Mouse (Mus musculus): ENCODE measurements at regions not wholly inside any gene's neighbourhood (a gene's known extent, or its start where the extent isn't known, plus 50 kb on each side); places are given as distances from the start of the nearest gene placed in this dataset.

DNA sequence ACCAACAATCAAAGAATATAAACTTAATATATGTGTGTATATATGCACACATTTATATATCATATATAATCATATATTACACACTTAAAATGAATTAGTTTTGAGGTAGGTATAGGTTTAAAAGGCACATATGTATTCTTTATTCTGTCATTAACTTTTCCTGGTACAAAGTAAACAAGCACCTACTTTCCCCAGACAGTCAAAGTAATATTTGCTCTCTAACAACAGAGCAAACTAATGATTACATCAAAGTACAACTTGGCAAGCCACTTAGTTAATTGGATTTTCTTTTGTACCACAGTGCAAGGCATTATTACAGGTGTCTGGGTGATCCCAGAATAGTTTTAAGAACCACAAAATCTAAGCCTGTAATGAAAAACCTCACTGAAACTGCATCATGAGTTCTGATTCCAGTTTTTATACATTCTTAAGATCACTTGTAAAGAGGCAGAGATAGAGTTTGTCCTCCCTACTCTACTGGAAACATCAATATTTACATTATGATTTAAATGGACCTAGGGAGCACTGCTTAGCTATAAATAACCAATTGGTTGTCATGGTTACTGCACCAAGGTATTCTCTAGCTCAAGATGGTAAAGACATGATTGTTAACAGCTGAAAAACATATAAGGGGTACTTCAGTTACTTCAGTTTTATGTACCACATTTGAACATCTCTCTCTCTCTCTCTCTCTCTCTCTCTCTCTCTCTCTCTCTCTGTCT lies 988.5 kb upstream of the 1700009N14Rik start:
- H3K9me3 ChIP-seq (ENCODE audit: low read length): no peaks in the 10 kb centered on the region
- ATAC-seq (peak; percentile 79), DNase-seq (no peak)
- H3K4me2 ChIP-seq (ENCODE audit: low read depth, low read length): peak overlapping the region; percentile 14; the same call in 1 of the 2 replicates
- H3K9ac ChIP-seq (replicated peaks): no peak overlapping the region
- no peak overlapping the region for H3K4me3 ChIP-seq (ENCODE audit: low read depth, low read length)
- H3K4me1 ChIP-seq (ENCODE audit: insufficient read depth): no peaks in the 10 kb centered on the region
- H3K27ac ChIP-seq (ENCODE audit: low read depth): no peak overlapping the region
- no peaks in the 10 kb centered on the region for H3K27me3 ChIP-seq (ENCODE audit: insufficient read depth, low read length)
- TF ChIP-seq CTCF (IDR thresholded peaks at IDR 0.05; ENCODE audit: low read depth) (no peak), EP300 (IDR thresholded peaks at IDR 0.05; ENCODE audit: low read depth) (no peak)
- no peaks in the 10 kb centered on the region for H3K36me3 ChIP-seq (replicated peaks; ENCODE audit: insufficient read depth, low read length)

DNA sequence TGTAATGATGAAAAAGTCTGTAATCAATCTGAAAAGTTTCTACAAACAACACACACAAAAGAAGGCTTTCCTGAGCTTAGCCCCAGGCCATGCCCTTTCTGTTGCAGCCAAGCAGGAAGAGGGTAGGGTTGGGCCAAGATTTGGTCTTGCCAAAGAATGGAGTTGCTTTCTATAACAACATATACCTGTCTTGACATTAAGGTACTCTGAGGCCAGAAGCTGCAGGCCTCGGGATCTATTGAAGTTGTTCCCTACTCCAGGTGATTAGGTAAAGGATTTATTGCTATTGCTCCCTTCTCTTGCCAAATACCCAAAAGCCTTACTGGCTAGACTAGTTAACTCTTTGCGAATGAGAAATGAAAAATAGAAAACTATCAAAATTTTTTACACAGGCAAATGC lies 951.8 kb upstream of the 1700009N14Rik start:
- Histone ChIP-seq H3K4me3 (ENCODE audit: low read depth, low read length) (no peak overlapping the region), H3K27ac (ENCODE audit: low read depth) (no peak overlapping the region), H3K27me3 (ENCODE audit: insufficient read depth, low read length) (no peaks in the 10 kb centered on the region), H3K4me2 (ENCODE audit: low read depth, low read length) (no peak overlapping the region), H3K36me3 (replicated peaks; ENCODE audit: insufficient read depth, low read length) (no peaks in the 10 kb centered on the region), H3K4me1 (ENCODE audit: insufficient read depth) (no peaks in the 10 kb centered on the region), H3K9me3 (ENCODE audit: low read length) (no peaks in the 10 kb centered on the region), H3K9ac (replicated peaks) (no peak overlapping the region)
- ATAC-seq (no peak), DNase-seq (no peak)
- no peak for TF ChIP-seq CTCF (IDR thresholded peaks at IDR 0.05; ENCODE audit: low read depth)
- no peak for TF ChIP-seq EP300 (IDR thresholded peaks at IDR 0.05; ENCODE audit: low read depth)
- WGBS (ENCODE audit: insufficient replicate concordance): 69% methylated on average over 2 of the region's 2 CpGs

DNA sequence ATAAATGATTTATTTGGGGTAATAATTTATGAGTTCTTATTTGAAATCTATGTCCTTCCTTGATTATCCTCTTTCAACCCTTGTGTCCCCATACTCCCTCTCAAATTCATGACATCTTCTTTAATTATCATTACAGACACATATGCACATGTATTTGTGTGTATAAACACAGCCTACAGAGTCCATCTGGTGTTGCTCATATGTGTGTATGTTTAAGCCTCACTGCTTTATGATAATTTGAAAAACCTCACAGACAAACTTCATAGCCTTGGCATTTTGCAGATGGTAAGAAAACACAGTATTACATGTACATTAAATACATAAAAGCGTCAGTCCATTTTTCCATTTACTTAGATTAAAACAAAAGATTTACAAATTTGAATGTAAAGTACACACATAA lies 944.2 kb upstream of the 1700009N14Rik start:
- ATAC-seq (no peak), DNase-seq (no peak)
- H3K9ac ChIP-seq (replicated peaks): no peak overlapping the region
- H3K9me3 ChIP-seq (ENCODE audit: low read length): no peaks in the 10 kb centered on the region
- no peak overlapping the region for H3K4me3 ChIP-seq (ENCODE audit: low read depth, low read length)
- 75% methylated on average over 1 of the region's 1 CpGs for WGBS (ENCODE audit: insufficient replicate concordance)
- H3K27ac ChIP-seq (ENCODE audit: low read depth): no peak overlapping the region
- H3K27me3 ChIP-seq (ENCODE audit: insufficient read depth, low read length): no peaks in the 10 kb centered on the region
- H3K4me1 ChIP-seq (ENCODE audit: insufficient read depth): no peaks in the 10 kb centered on the region
- no peaks in the 10 kb centered on the region for H3K36me3 ChIP-seq (replicated peaks; ENCODE audit: insufficient read depth, low read length)
- TF ChIP-seq CTCF (IDR thresholded peaks at IDR 0.05; ENCODE audit: low read depth) (no peak), EP300 (IDR thresholded peaks at IDR 0.05; ENCODE audit: low read depth) (no peak)
- H3K4me2 ChIP-seq (ENCODE audit: low read depth, low read length): no peak overlapping the region

DNA sequence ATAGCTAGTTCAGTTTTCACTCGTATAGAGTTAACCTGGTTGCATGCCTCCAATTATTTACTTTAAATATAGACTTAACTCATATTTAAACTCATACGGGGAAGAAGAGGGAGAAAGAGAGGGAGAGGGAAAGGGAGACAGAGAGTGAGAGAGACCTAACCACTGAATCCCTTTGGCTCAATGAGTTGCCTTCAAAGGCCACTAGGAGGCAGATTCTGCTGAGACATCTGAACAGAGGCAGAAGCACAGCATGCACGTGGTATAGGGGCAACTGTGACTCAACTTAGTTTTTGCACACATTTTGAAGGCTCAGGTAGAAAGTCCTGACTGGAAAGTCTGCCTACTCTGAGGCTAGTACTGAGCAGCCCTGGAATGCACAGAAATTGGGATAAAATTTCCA lies 942.9 kb upstream of the 1700009N14Rik start:
- 64% methylated on average over 3 of the region's 3 CpGs for WGBS (ENCODE audit: insufficient replicate concordance)
- Histone ChIP-seq H3K9me3 (ENCODE audit: low read length) (no peaks in the 10 kb centered on the region), H3K27ac (ENCODE audit: low read depth) (no peak overlapping the region), H3K36me3 (replicated peaks; ENCODE audit: insufficient read depth, low read length) (no peaks in the 10 kb centered on the region), H3K9ac (replicated peaks) (no peak overlapping the region), H3K4me3 (ENCODE audit: low read depth, low read length) (no peak overlapping the region), H3K4me2 (ENCODE audit: low read depth, low read length) (no peak overlapping the region), H3K27me3 (ENCODE audit: insufficient read depth, low read length) (no peaks in the 10 kb centered on the region), H3K4me1 (ENCODE audit: insufficient read depth) (no peaks in the 10 kb centered on the region)
- TF ChIP-seq EP300 (IDR thresholded peaks at IDR 0.05; ENCODE audit: low read depth) (no peak), CTCF (IDR thresholded peaks at IDR 0.05; ENCODE audit: low read depth) (0 out of 2 replicates have a peak, but pooled peaks have one; percentile 22)
- no peak for ATAC-seq
- DNase-seq: no peak

DNA sequence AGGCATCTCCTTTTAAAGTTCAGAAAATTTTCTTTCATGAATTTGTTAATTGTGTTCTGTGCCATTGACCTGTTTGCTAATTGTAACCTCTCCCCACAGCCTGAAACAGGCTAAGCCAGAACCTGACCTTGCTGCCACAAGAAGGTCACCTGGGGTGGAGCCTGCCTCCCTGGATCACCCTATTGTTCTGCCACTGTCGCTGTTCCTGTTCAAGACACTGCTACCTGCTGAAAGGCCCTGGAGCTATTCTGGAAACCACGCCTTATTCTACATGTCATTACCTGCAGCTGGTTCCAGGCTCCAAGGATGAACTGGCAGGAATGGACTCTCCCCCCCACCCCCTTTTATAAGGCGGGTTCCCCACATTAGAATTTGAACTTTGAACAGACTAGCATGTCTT lies 931.0 kb upstream of the 1700009N14Rik start:
- DNase-seq: no peak
- H3K27me3 ChIP-seq (ENCODE audit: insufficient read depth, low read length): no peaks in the 10 kb centered on the region
- H3K27ac ChIP-seq (ENCODE audit: low read depth): no peak overlapping the region
- no peak for TF ChIP-seq EP300 (IDR thresholded peaks at IDR 0.05; ENCODE audit: low read depth)
- no peak for TF ChIP-seq CTCF (IDR thresholded peaks at IDR 0.05; ENCODE audit: low read depth)
- H3K4me2 ChIP-seq (ENCODE audit: low read depth, low read length): no peak overlapping the region
- WGBS (ENCODE audit: insufficient replicate concordance): 68% methylated on average over 3 of the region's 3 CpGs
- H3K36me3 ChIP-seq (replicated peaks; ENCODE audit: insufficient read depth, low read length): no peaks in the 10 kb centered on the region
- no peak overlapping the region for H3K4me3 ChIP-seq (ENCODE audit: low read depth, low read length)
- ATAC-seq: no peak
- H3K4me1 ChIP-seq (ENCODE audit: insufficient read depth): no peaks in the 10 kb centered on the region
- H3K9me3 ChIP-seq (ENCODE audit: low read length): no peaks in the 10 kb centered on the region; the same call in 1 of the 2 replicates
- H3K9ac ChIP-seq (replicated peaks): no peak overlapping the region
